8 mouse cellular contexts compared by ENCODE assay signal in the genomic region with DNA sequence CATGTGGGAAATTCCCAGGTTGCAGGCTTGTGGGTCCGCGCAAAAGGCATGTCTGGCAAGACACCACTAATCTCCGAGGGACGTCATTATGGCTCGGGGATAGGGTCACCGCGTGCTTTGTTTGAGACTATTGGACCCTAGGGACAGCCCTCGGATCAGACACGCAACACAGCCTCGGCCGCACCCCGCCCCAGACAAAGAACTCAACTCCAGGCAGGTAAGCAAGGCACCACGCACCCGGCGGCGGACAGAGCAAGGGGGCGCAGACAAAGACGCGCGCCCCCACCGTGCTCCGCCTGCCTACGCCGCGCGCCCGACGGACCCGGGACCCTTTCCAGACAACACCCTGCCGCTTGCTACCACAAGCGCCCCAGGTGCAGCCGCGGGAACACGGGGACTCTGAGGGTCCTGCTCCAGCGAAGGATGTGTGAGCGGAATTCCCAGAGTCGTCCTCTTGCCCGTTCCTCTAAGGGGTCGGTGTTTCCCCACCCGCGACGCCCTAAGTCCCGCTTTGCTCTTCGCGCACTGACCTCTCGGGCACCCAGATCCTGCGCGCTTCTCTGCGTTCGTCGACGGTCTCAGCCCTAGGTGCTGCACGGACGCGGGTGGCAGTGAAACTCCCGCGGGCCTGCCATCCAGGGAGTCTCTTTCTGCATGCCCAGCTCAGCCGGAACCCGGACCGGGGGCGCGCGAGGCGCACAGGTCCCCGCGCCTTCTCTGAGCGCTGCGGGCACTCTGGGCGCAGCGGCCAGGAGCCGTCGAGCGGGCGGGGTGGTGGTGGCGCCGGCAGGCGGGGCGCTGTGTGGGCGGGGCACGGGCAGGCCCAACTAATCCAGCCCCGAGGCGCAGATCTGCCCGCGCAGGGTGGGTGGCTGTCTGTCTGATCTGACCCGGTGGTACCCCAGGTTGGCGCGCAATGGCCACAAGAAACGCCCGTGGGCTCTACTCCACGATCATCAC. TPM values are rescaled to one million over a fixed set of nuclear protein-coding genes. Genes with fewer than 3 reads are reported as not detected.
DNase-seq lines count a peak whose midpoint lies in the region; ATAC-seq and TF ChIP-seq lines count a peak whose summit lies in the region.

No protein-coding gene starts in this region.

- no peak overlapping the region for H3K27ac ChIP-seq in ES-E14 (ENCODE audit: insufficient read depth, low read depth, low read length, poor library complexity, severe bottlenecking)
- H3K27ac ChIP-seq in cerebellum, adult 2 months (ENCODE audit: insufficient read depth, low read length) = peak overlapping the region; percentile 41; the same call in 1 of the 2 replicates

- no peaks in the 10 kb centered on the region for H3K9me3 ChIP-seq in ES-E14 (ENCODE audit: control insufficient read depth, insufficient read depth, low read depth, low read length)

- peak; percentile 36 for DNase-seq in ES-E14 (ENCODE audit: low read depth, low spot score)
- DNase-seq in cerebellum, adult 2 months = peak; percentile 75 to 79
- DNase-seq in forelimb bud, embryonic 11.5 days (ENCODE audit: low read depth, low spot score) = peak; percentile 71
- peak; percentile 77 to 86 for DNase-seq in layer of hippocampus, postnatal 10 days (ENCODE audit: low spot score in 2 of 2)
- DNase-seq in lung, postnatal 10 days = peak; percentile 81
- peak; percentile 28 for DNase-seq in retina, adult 2 months (ENCODE audit: low read depth, low spot score)
- DNase-seq in urinary bladder, postnatal 36 days (ENCODE audit: low spot score in 2 of 2) = peak; percentile 70 to 73

- H3K9ac ChIP-seq in ES-E14 (ENCODE audit: insufficient read depth, low read depth, low read length, poor library complexity, severe bottlenecking) = peak overlapping the region; percentile 50

- no peak for TF ChIP-seq CTCF in cerebellum, adult 2 months (IDR thresholded peaks at IDR 0.05; ENCODE audit: borderline replicate concordance, insufficient read depth, low read depth, low read length)

- 9% methylated on average over 90 of the region's 90 CpGs for WGBS in cerebellum, adult 2 months

- H3K4me3 ChIP-seq in ES-E14 (ENCODE audit: insufficient read depth in 1 of 2, low read depth in 1 of 2, low read length in 2 of 2, poor library complexity in 1 of 2, severe bottlenecking in 1 of 2) = peak overlapping the region; percentile 73 to 82
- H3K4me3 ChIP-seq in cerebellum, adult 2 months (replicated peaks; ENCODE audit: insufficient read depth, low read depth, low read length) = peak overlapping the region; percentile 67

- in situ Hi-C loops in ES-E14 (cut with MboI; ENCODE audit: low sequenced_read_pairs in 2 of 2, unreplicated experiment in 2 of 2) = no loop called here

- TF ChIP-seq POLR2A in cerebellum, adult 2 months (IDR thresholded peaks at IDR 0.05; ENCODE audit: borderline replicate concordance, insufficient read depth, low read length) = peak; percentile 46; the same call in 1 of the 2 replicates

- no peaks in the 10 kb centered on the region for H3K27me3 ChIP-seq in cerebellum, adult 2 months (ENCODE audit: control insufficient read depth, insufficient read depth, low read length)

- peak; percentile 44 to 56; a peak in 2 of 4 replicates for ATAC-seq in hematopoietic stem cell, adult 5-6 weeks (replicated peaks in 1 of 2; ENCODE audit: insufficient read depth in 1 of 2, low FRiP score in 2 of 2, low TSS enrichment in 1 of 2, low read depth in 1 of 2, poor library complexity in 2 of 2, severe bottlenecking in 2 of 2)

- no peaks in the 10 kb centered on the region; the same call in 1 of the 2 replicates for H3K36me3 ChIP-seq in ES-E14 (ENCODE audit: control insufficient read depth, insufficient read depth, low read length, poor library complexity, severe bottlenecking)

- peaks cover 0 to 7% of the 10 kb centered on the region in 2 experiments; a peak in 1 of 4 replicates for H3K4me1 ChIP-seq in ES-E14 (ENCODE audit: control insufficient read depth in 2 of 2, insufficient read depth in 2 of 2, low read length in 2 of 2, poor library complexity in 1 of 2)
- H3K4me1 ChIP-seq in cerebellum, adult 2 months (ENCODE audit: control insufficient read depth, insufficient read depth, low read length) = peaks cover 46% of the 10 kb centered on the region

TF ChIP-seq in ES-E14, 5 proteins besides CTCF, POLR2A, EP300 and RAD21:
- TF ChIP-seq ZNF384 (IDR thresholded peaks at IDR 0.05; ENCODE audit: low read depth, low read length) (no peak), HCFC1 (IDR thresholded peaks at IDR 0.05; ENCODE audit: borderline replicate concordance, insufficient read depth, low read length) (peak; percentile 19; the same call in 1 of the 2 replicates), MAFK (IDR thresholded peaks at IDR 0.05; ENCODE audit: insufficient read depth, low read depth, low read length) (no peak), CHD2 (IDR thresholded peaks at IDR 0.05; ENCODE audit: low read depth, low read length) (no peak), ZC3H11A (IDR thresholded peaks at IDR 0.05; ENCODE audit: borderline replicate concordance, low read depth, low read length) (no peak)
TF ChIP-seq in ES-E14: peak in this region for 1.

RNA-seq across cellular contexts. Expression of gene Lrcol1, which starts 42.1 kb away (rescaled TPM):
- total RNA-seq in ES-E14 (2012; rRNA removed) = 1.3 and 2.5 TPM in 2 replicates
- not detected in 2 replicates for polyA plus RNA-seq in cerebellum, adult 2 months (2012; rRNA removed)
- not detected in 2 replicates for total RNA-seq in hematopoietic stem cell, adult 5-6 weeks (2017)
- not detected for total RNA-seq in layer of hippocampus, postnatal 10 days (2021)

RNA-seq across cellular contexts. Expression of gene P2rx2, which starts 43.6 kb away (rescaled TPM):
- total RNA-seq in ES-E14 (2012; rRNA removed) = 1.3 and 2.2 TPM in 2 replicates
- polyA plus RNA-seq in cerebellum, adult 2 months (2012; rRNA removed) = 0.26 and 0.32 TPM in 2 replicates
- 0.65 TPM in 1 of 2 replicates, not detected in the other for total RNA-seq in hematopoietic stem cell, adult 5-6 weeks (2017)
- 1 to 10 TPM; 2.4 to 2.9 TPM for total RNA-seq in layer of hippocampus, postnatal 10 days (2021)

Comparison
In these comparisons a context has a peak if more than half of its experiments do, and no peak if none do; other contexts are left out.
1. DNase-seq: peak in every context shown above with its lines; median percentile 82 in layer of hippocampus, postnatal 10 days; 81 in lung, postnatal 10 days; 77 in cerebellum, adult 2 months; 72 in urinary bladder, postnatal 36 days; 71 in forelimb bud, embryonic 11.5 days; 36 in ES-E14; 28 in retina, adult 2 months.